28 mouse cellular contexts compared by ENCODE assay signal in the genomic region with DNA sequence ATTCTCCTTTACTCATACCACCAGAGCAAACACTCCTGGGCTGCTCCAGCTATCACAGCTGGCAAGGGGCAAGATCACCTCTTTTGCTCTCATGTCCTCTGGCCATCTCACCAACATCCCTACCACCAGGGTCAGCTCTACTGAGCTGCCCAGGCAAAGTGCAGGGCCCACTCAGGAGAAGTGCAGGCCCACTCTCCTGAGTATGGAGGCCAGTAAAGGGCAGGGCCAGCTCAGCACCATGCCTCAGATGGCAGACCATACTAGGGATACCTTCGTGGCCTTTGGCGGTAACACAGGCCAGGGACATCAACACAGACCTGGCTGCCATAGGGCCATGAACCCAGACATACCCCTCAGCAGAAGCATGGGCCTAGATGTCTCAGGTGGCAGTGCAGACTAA.
DNase-seq lines count a peak whose midpoint lies in the region; ATAC-seq and TF ChIP-seq lines count a peak whose summit lies in the region.
"Had no signal": no experiment of that assay in that cellular context is flagged by ENCODE, and none has a peak within 500 bp of the region (broad histone marks: within the 10 kb centered on the region; RNA-seq: fewer than 3 reads in every experiment).

No protein-coding gene starts in this region.

- no peak overlapping the region for H3K9ac ChIP-seq in heart, adult 2 months (ENCODE audit: low read depth, low read length)
- no peak overlapping the region for H3K9ac ChIP-seq in liver, embryonic 11.5 days (ENCODE audit: low read depth, low read length)
- H3K9ac ChIP-seq in liver, embryonic 12.5 days: no peak overlapping the region
- H3K9ac ChIP-seq: forebrain, embryonic 12.5 days; forebrain, embryonic 15.5 days; heart, embryonic 15.5 days; hindbrain, embryonic 12.5 days; intestine, embryonic 15.5 days had no signal

- no peak overlapping the region for H3K27ac ChIP-seq in heart, adult 2 months
- no peak overlapping the region for H3K27ac ChIP-seq in liver, embryonic 11.5 days (ENCODE audit: low read depth, low read length)
- H3K27ac ChIP-seq in liver, embryonic 12.5 days: no peak overlapping the region
- H3K27ac ChIP-seq: forebrain, embryonic 12.5 days; forebrain, embryonic 15.5 days; heart, embryonic 15.5 days; hindbrain, embryonic 12.5 days; intestine, embryonic 15.5 days had no signal

- no peaks in the 10 kb centered on the region for H3K4me1 ChIP-seq in heart, adult 2 months (ENCODE audit: control insufficient read depth, insufficient read depth, low read length)
- H3K4me1 ChIP-seq in liver, embryonic 11.5 days (replicated peaks; ENCODE audit: control insufficient read depth, insufficient read depth, low read length): no peaks in the 10 kb centered on the region
- H3K4me1 ChIP-seq in liver, embryonic 12.5 days: no peaks in the 10 kb centered on the region
- H3K4me1 ChIP-seq in megakaryocyte, embryonic 14.5 days: peaks cover 6% of the 10 kb centered on the region; the same call in 1 of the 2 replicates
- H3K4me1 ChIP-seq: forebrain, embryonic 12.5 days; forebrain, embryonic 15.5 days; hindbrain, embryonic 12.5 days; intestine, embryonic 15.5 days had no signal

- no peak overlapping the region for H3K4me3 ChIP-seq in heart, adult 2 months
- no peak overlapping the region for H3K4me3 ChIP-seq in liver, embryonic 11.5 days (ENCODE audit: low read depth, low read length)
- no peak overlapping the region for H3K4me3 ChIP-seq in liver, embryonic 12.5 days
- H3K4me3 ChIP-seq in megakaryocyte, embryonic 14.5 days (replicated peaks): peak overlapping the region; percentile 3
- H3K4me3 ChIP-seq: forebrain, embryonic 12.5 days; forebrain, embryonic 15.5 days; heart, embryonic 15.5 days; hindbrain, embryonic 12.5 days; intestine, embryonic 15.5 days had no signal

- ATAC-seq in liver, embryonic 11.5 days (replicated peaks; ENCODE audit: low FRiP score): 0 out of 2 replicates have a peak, but pooled peaks have one; percentile 14
- ATAC-seq in liver, embryonic 12.5 days: no peak
- no peak for ATAC-seq in megakaryocyte, adult 5-6 weeks (ENCODE audit: poor library complexity, severe bottlenecking)
- ATAC-seq: forebrain, embryonic 15.5 days; hindbrain, embryonic 16.5 days; intestine, embryonic 15.5 days; Patski had no signal

- intact Hi-C loops in heart, adult 2 months (cut with DNase I): no loop called here

- no peak for TF ChIP-seq POLR2A in heart, adult 2 months (IDR thresholded peaks at IDR 0.05; ENCODE audit: insufficient read depth, low read depth, low read length)

- no peaks in the 10 kb centered on the region for H3K27me3 ChIP-seq in heart, adult 2 months (ENCODE audit: control insufficient read depth, insufficient read depth, low read length)
- no peaks in the 10 kb centered on the region for H3K27me3 ChIP-seq in liver, embryonic 11.5 days (replicated peaks; ENCODE audit: control insufficient read depth, insufficient read depth, low read length)
- no peaks in the 10 kb centered on the region for H3K27me3 ChIP-seq in liver, embryonic 12.5 days (replicated peaks)
- peaks cover 3% of the 10 kb centered on the region for H3K27me3 ChIP-seq in megakaryocyte, embryonic 14.5 days (replicated peaks)
- H3K27me3 ChIP-seq: CH12.LX; forebrain, embryonic 12.5 days; forebrain, embryonic 15.5 days; heart, embryonic 15.5 days; hindbrain, embryonic 12.5 days; intestine, embryonic 15.5 days; Patski had no signal

- no peak overlapping the region for H3K4me2 ChIP-seq in liver, embryonic 11.5 days
- no peak overlapping the region for H3K4me2 ChIP-seq in liver, embryonic 12.5 days
- H3K4me2 ChIP-seq: forebrain, embryonic 12.5 days; forebrain, embryonic 15.5 days; heart, embryonic 11.5 days; heart, embryonic 15.5 days; hindbrain, embryonic 12.5 days; intestine, embryonic 15.5 days had no signal

- no peaks in the 10 kb centered on the region for H3K36me3 ChIP-seq in heart, adult 2 months (ENCODE audit: control insufficient read depth, insufficient read depth, low read length)
- no peaks in the 10 kb centered on the region for H3K36me3 ChIP-seq in liver, embryonic 11.5 days (ENCODE audit: control insufficient read depth, insufficient read depth, low read length)
- no peaks in the 10 kb centered on the region for H3K36me3 ChIP-seq in liver, embryonic 12.5 days
- H3K36me3 ChIP-seq in megakaryocyte, embryonic 14.5 days (replicated peaks; ENCODE audit: low read length): no peaks in the 10 kb centered on the region
- H3K36me3 ChIP-seq: forebrain, embryonic 12.5 days; forebrain, embryonic 15.5 days; G1E; heart, embryonic 15.5 days; hindbrain, embryonic 12.5 days; intestine, embryonic 15.5 days had no signal

- H3K79me2 ChIP-seq in heart, adult 2 months (replicated peaks; ENCODE audit: control insufficient read depth, insufficient read depth, low read length): no peaks in the 10 kb centered on the region

- WGBS in heart, adult 2 months: 92% methylated on average over 2 of the region's 2 CpGs
- WGBS in liver, embryonic 11.5 days: 91% methylated on average over 2 of the region's 2 CpGs
- 66% methylated on average over 2 of the region's 2 CpGs for WGBS in liver, embryonic 12.5 days (ENCODE audit: insufficient replicate concordance)

- peak; percentile 75 for DNase-seq in heart, adult 11 months
- no peak for DNase-seq in heart, adult 2 months
- DNase-seq in liver, embryonic 11.5 days (ENCODE audit: low spot score): no peak
- no peak for DNase-seq in adrenal gland, postnatal 4 days (ENCODE audit: low spot score in 2 of 2)
- DNase-seq: adrenal gland, postnatal 10 days; adrenal gland, postnatal 36 days; B cell, adult 2 months; cerebellum, adult 11 months; cerebellum, adult 8-10 months; cerebellum, postnatal 10 days; cerebellum, postnatal 36 days; embryo, embryonic 11 days; gastrocnemius, postnatal 25 days; heart, postnatal 10 days; heart, postnatal 4 days had no signal

- TF ChIP-seq EP300 in heart, adult 2 months (IDR thresholded peaks at IDR 0.05; ENCODE audit: insufficient read depth, low read depth, low read length): no peak

- no peaks in the 10 kb centered on the region for H3K9me3 ChIP-seq in liver, embryonic 11.5 days (ENCODE audit: control insufficient read depth, low read length)
- no peaks in the 10 kb centered on the region for H3K9me3 ChIP-seq in liver, embryonic 12.5 days (replicated peaks)
- H3K9me3 ChIP-seq in megakaryocyte, embryonic 14.5 days: no peaks in the 10 kb centered on the region
- H3K9me3 ChIP-seq: forebrain, embryonic 12.5 days; forebrain, embryonic 15.5 days; G1E; heart, embryonic 15.5 days; hindbrain, embryonic 12.5 days; intestine, embryonic 15.5 days had no signal

- TF ChIP-seq CTCF in heart, adult 2 months (IDR thresholded peaks at IDR 0.05): no peak
